Mouse (Mus musculus): ENCODE measurements around the gene Acot1.

- TF ChIP-seq CTCF (IDR thresholded peaks at IDR 0.05; ENCODE audit: borderline replicate concordance, extremely low read depth, insufficient read depth, insufficient read length) (no peak), POLR2A (IDR thresholded peaks at IDR 0.05; ENCODE audit: borderline replicate concordance, extremely low read depth, insufficient read depth, insufficient read length, poor library complexity, severe bottlenecking) (no peak)
Observed at GRCm38 (mm10) chr12:83987242-83987582, 22.1 kb upstream of the Acot1 start.
